Mouse (Mus musculus) MEL (cell line): ENCODE measurements at regions not wholly inside any gene's neighbourhood (a gene's known extent, or its start where the extent isn't known, plus 50 kb on each side); places are given as distances from the start of the nearest gene placed in this dataset.
A peak's percentile ranks its signal among the peaks of the same experiment; 100 is the strongest.

ENCODE experiments used
- DNase-seq: peaks from one replicate; pipeline ENCODE4 v3.0.0; 2011; ENCODE audit warnings: low read depth, low spot score
- H3K27ac ChIP-seq: 2 replicates; pipeline ENCODE4 v1.5.1; 2012; ENCODE audit warnings: low read depth, mild to moderate bottlenecking, control low read depth, low read length, moderate library complexity; ENCODE audit not compliant: control insufficient read depth
- H3K27me3 ChIP-seq, 2 experiments: fragments of 150-350 bp in 1 of 2; sonication (generic) in 1 of 2; 2 replicates each; pipeline ENCODE4 v1.6.1; 2012; ENCODE audit warnings: low read length in 2 of 2, mild to moderate bottlenecking in 2 of 2, improper control_type of control experiment in 1 of 2, moderate library complexity in 1 of 2; ENCODE audit not compliant: insufficient read depth in 2 of 2, control insufficient read depth in 1 of 2
- H3K36me3 ChIP-seq, 2 experiments: 2 replicates each; pipeline ENCODE4 v1.6.1; 2012 to 2014; ENCODE audit warnings: low read length in 2 of 2, improper control_type of control experiment in 1 of 2, inconsistent platforms in 1 of 2, mild to moderate bottlenecking in 1 of 2; ENCODE audit not compliant: insufficient read depth in 2 of 2, control insufficient read depth in 1 of 2
- H3K4me1 ChIP-seq, 2 experiments: fragments of 150-350 bp in 1 of 2; sonication (generic) in 1 of 2; 2 replicates each; pipeline ENCODE4 v1.6.1; 2012; ENCODE audit warnings: low read length in 2 of 2, improper control_type of control experiment in 1 of 2, mild to moderate bottlenecking in 1 of 2; ENCODE audit not compliant: insufficient read depth in 2 of 2, control insufficient read depth in 1 of 2
- H3K4me3 ChIP-seq, 2 experiments: fragments of 150-350 bp in 1 of 2; sonication (generic) in 1 of 2; 2 replicates each; pipeline ENCODE4 v1.5.1; 2012; ENCODE audit warnings: low read depth in 2 of 2, low read length in 2 of 2, mild to moderate bottlenecking in 2 of 2, moderate library complexity in 2 of 2, control low read depth in 1 of 2, improper control_type of control experiment in 1 of 2; ENCODE audit not compliant: control insufficient read depth in 1 of 2, insufficient read depth in 1 of 2
- H3K79me2 ChIP-seq: 2 replicates; pipeline ENCODE4 v1.6.1; 2012; ENCODE audit warnings: mild to moderate bottlenecking, low read length, moderate library complexity; ENCODE audit not compliant: control insufficient read depth, poor library complexity, insufficient read depth
- H3K9ac ChIP-seq: 2 replicates; pipeline ENCODE4 v1.6.1; 2012; ENCODE audit warnings: low read depth, mild to moderate bottlenecking, control low read depth, low read length, moderate library complexity; ENCODE audit not compliant: control insufficient read depth, poor library complexity, severe bottlenecking
- H3K9me3 ChIP-seq: fragments of 150-350 bp; sonication (generic); replicated peaks from 2 replicates; pipeline ENCODE4 v1.6.1; 2012; ENCODE audit warnings: mild to moderate bottlenecking, low read length, improper control_type of control experiment, moderate library complexity; ENCODE audit not compliant: insufficient read depth
- BHLHE40 ChIP-seq: IDR thresholded peaks from 2 replicates; pipeline ENCODE4 v1.6.1; 2012; ENCODE audit warnings: low read depth, mild to moderate bottlenecking, inconsistent platforms, low read length, improper control_type of control experiment, borderline replicate concordance
- CHD1 ChIP-seq: IDR thresholded peaks from 2 replicates; pipeline ENCODE4 v1.6.1; 2012; ENCODE audit warnings: low read depth, mild to moderate bottlenecking, inconsistent platforms, low read length, improper control_type of control experiment
- CHD2 ChIP-seq: IDR thresholded peaks from 2 replicates; pipeline ENCODE4 v1.6.1; 2011; ENCODE audit warnings: low read length, improper control_type of control experiment
- CTCF ChIP-seq, 3 experiments: IDR thresholded peaks in 2 of 3; conservative IDR thresholded peaks in 1 of 3; 2 replicates each; pipeline ENCODE4 v1.5.1; 2011 to 2012; ENCODE audit warnings: low read length in 3 of 3, low read depth in 2 of 3, mild to moderate bottlenecking in 2 of 3, improper control_type of control experiment in 1 of 3, inconsistent platforms in 1 of 3, mixed read lengths in 1 of 3, moderate library complexity in 1 of 3; ENCODE audit not compliant: control insufficient read depth in 1 of 3, insufficient read depth in 1 of 3, poor library complexity in 1 of 3, severe bottlenecking in 1 of 3
- ELF1 ChIP-seq: IDR thresholded peaks from 2 replicates; pipeline ENCODE4 v1.6.1; 2014; ENCODE audit warnings: low read depth, mild to moderate bottlenecking, inconsistent platforms, low read length, improper control_type of control experiment, moderate library complexity
- EP300 ChIP-seq, 2 experiments: IDR thresholded peaks; 2 replicates each; pipeline ENCODE4 v1.6.1; 2011; ENCODE audit warnings: improper control_type of control experiment in 2 of 2, low read length in 2 of 2, low read depth in 1 of 2, mild to moderate bottlenecking in 1 of 2
- ETS1 ChIP-seq: IDR thresholded peaks from 2 replicates; pipeline ENCODE4 v1.6.1; 2012; ENCODE audit warnings: low read depth, mild to moderate bottlenecking, inconsistent platforms, low read length, improper control_type of control experiment, moderate library complexity
- GATA1 ChIP-seq: IDR thresholded peaks from 2 replicates; pipeline ENCODE4 v1.6.1; 2011; ENCODE audit warnings: low read depth, low read length, improper control_type of control experiment
- HCFC1 ChIP-seq: IDR thresholded peaks from 2 replicates; pipeline ENCODE4 v1.6.1; 2012; ENCODE audit warnings: low read depth, mild to moderate bottlenecking, inconsistent platforms, low read length, improper control_type of control experiment, moderate library complexity
- JUND ChIP-seq: IDR thresholded peaks from 2 replicates; pipeline ENCODE4 v1.6.1; 2011; ENCODE audit warnings: low read depth, mild to moderate bottlenecking, improper control_type of control experiment, low read length
- KAT2A ChIP-seq: conservative IDR thresholded peaks from 2 replicates; pipeline ENCODE4 v1.6.1; 2012; ENCODE audit warnings: low read depth, low read length, improper control_type of control experiment, inconsistent platforms
- MAFK ChIP-seq: IDR thresholded peaks from 2 replicates; pipeline ENCODE4 v1.6.1; 2011; ENCODE audit warnings: low read depth, mild to moderate bottlenecking, low read length, improper control_type of control experiment, borderline replicate concordance
- MAX ChIP-seq: IDR thresholded peaks from 2 replicates; pipeline ENCODE4 v1.6.1; 2011; ENCODE audit warnings: low read length, improper control_type of control experiment
- MAZ ChIP-seq: IDR thresholded peaks from 2 replicates; pipeline ENCODE4 v1.6.1; 2012; ENCODE audit warnings: low read depth, mild to moderate bottlenecking, inconsistent platforms, low read length, improper control_type of control experiment
- MEF2A ChIP-seq: IDR thresholded peaks from 2 replicates; pipeline ENCODE4 v1.6.1; 2014; ENCODE audit warnings: low read depth, mild to moderate bottlenecking, inconsistent platforms, low read length, improper control_type of control experiment; ENCODE audit not compliant: poor library complexity, insufficient replicate concordance, severe bottlenecking; ENCODE audit errors: extremely low read depth
- MXI1 ChIP-seq: IDR thresholded peaks from 2 replicates; pipeline ENCODE4 v1.6.1; 2011; ENCODE audit warnings: mild to moderate bottlenecking, low read depth, low read length, improper control_type of control experiment
- MYB ChIP-seq: IDR thresholded peaks from 2 replicates; pipeline ENCODE4 v1.6.1; 2011; ENCODE audit warnings: mild to moderate bottlenecking, low read depth, low read length, improper control_type of control experiment
- MYC ChIP-seq: IDR thresholded peaks from 2 replicates; pipeline ENCODE4 v1.6.1; 2011; ENCODE audit warnings: low read depth, mild to moderate bottlenecking, low read length, improper control_type of control experiment, moderate library complexity
- NELFE ChIP-seq: IDR thresholded peaks from 2 replicates; pipeline ENCODE4 v1.6.1; 2011; ENCODE audit warnings: low read depth, low read length, improper control_type of control experiment
- POLR2A ChIP-seq, 2 experiments: IDR thresholded peaks; 2 replicates each; pipeline ENCODE4 v1.6.1; 2011 to 2012; ENCODE audit warnings: low read length in 2 of 2, mild to moderate bottlenecking in 2 of 2, control low read depth in 1 of 2, improper control_type of control experiment in 1 of 2, low read depth in 1 of 2, moderate library complexity in 1 of 2; ENCODE audit not compliant: control insufficient read depth in 1 of 2, insufficient read depth in 1 of 2, poor library complexity in 1 of 2
- POLR2AphosphoS2 ChIP-seq: IDR thresholded peaks from 2 replicates; pipeline ENCODE4 v1.6.1; 2011; ENCODE audit warnings: low read length, improper control_type of control experiment
- RAD21 ChIP-seq: IDR thresholded peaks from 2 replicates; pipeline ENCODE4 v1.6.1; 2011; ENCODE audit warnings: mild to moderate bottlenecking, low read depth, low read length, improper control_type of control experiment
- RCOR1 ChIP-seq: IDR thresholded peaks from 2 replicates; pipeline ENCODE4 v1.6.1; 2012; ENCODE audit warnings: low read depth, mild to moderate bottlenecking, inconsistent platforms, low read length, improper control_type of control experiment
- SIN3A ChIP-seq: IDR thresholded peaks from 2 replicates; pipeline ENCODE4 v1.6.1; 2012; ENCODE audit warnings: low read length, improper control_type of control experiment, inconsistent platforms
- SMC3 ChIP-seq: IDR thresholded peaks from 2 replicates; pipeline ENCODE4 v1.6.1; 2011; ENCODE audit warnings: low read depth, low read length, improper control_type of control experiment
- TAL1 ChIP-seq: IDR thresholded peaks from 2 replicates; pipeline ENCODE4 v1.6.1; 2012; ENCODE audit warnings: mild to moderate bottlenecking, inconsistent platforms, low read length, moderate library complexity, mixed read lengths
- TBP ChIP-seq: IDR thresholded peaks from 2 replicates; pipeline ENCODE4 v1.8.0; 2011; ENCODE audit warnings: low read depth, low read length, improper control_type of control experiment
- TCF12 ChIP-seq: IDR thresholded peaks from 2 replicates; pipeline ENCODE4 v1.6.1; 2014; ENCODE audit warnings: low read depth, mild to moderate bottlenecking, inconsistent platforms, low read length, improper control_type of control experiment, moderate library complexity
- USF1 ChIP-seq: IDR thresholded peaks from 2 replicates; pipeline ENCODE4 v1.6.1; 2014; ENCODE audit warnings: low read depth, mild to moderate bottlenecking, inconsistent platforms, low read length, improper control_type of control experiment, moderate library complexity
- USF2 ChIP-seq, 2 experiments: IDR thresholded peaks; 2 replicates each; pipeline ENCODE4 v1.6.1; 2011 to 2012; ENCODE audit warnings: improper control_type of control experiment in 2 of 2, low read length in 2 of 2, borderline replicate concordance in 1 of 2, inconsistent platforms in 1 of 2, low read depth in 1 of 2, mild to moderate bottlenecking in 1 of 2; ENCODE audit not compliant: insufficient read depth in 1 of 2
- ZC3H11A ChIP-seq: IDR thresholded peaks from 2 replicates; pipeline ENCODE4 v1.6.1; 2012; ENCODE audit warnings: low read depth, mild to moderate bottlenecking, inconsistent platforms, low read length, improper control_type of control experiment
- ZKSCAN1 ChIP-seq: IDR thresholded peaks from 2 replicates; pipeline ENCODE4 v1.6.1; 2012; ENCODE audit warnings: low read depth, mild to moderate bottlenecking, inconsistent platforms, low read length, improper control_type of control experiment, moderate library complexity

DNA sequence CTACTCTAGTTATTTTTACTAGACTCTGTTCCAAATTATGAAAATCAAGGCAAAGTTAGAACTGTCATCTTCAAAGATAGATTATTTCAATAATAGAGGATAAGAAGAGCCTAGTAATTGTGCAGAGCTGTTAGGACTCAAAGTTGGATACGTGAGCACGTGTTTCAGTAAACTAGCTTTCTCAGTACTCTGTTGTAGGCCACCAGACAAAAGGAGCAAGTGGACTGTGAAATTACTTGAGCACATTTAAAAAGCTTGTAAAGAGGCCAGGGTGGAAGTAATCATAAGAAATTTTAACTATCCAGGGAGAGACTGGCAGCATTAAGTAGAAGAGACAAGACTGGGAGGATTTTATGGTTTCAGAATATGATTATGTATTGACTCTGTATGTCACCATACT, 1657.1 kb downstream of the Diaph2 start:
- Histone ChIP-seq H3K9me3 (no peaks in the 10 kb centered on the region), H3K4me3 (no peak overlapping the region), H3K36me3 (peaks cover 0 to 29% of the 10 kb centered on the region in 2 experiments; a peak in 2 of 4 replicates), H3K4me1 (peaks cover 14% of the 10 kb centered on the region in 2 experiments), H3K79me2 (no peaks in the 10 kb centered on the region), H3K9ac (no peak overlapping the region), H3K27me3 (no peaks in the 10 kb centered on the region), H3K27ac (no peak overlapping the region)
- no peak for TF ChIP-seq ZKSCAN1
- no peak for TF ChIP-seq ZC3H11A
- TF ChIP-seq HCFC1: no peak
- no peak for TF ChIP-seq CTCF (IDR thresholded peaks at IDR 0.05 in 2 of 3, conservative IDR thresholded peaks at IDR 0.05 in 1 of 3; ENCODE audit: control insufficient read depth in 1 of 3, insufficient read depth in 1 of 3, low read depth in 2 of 3, low read length in 3 of 3, poor library complexity in 1 of 3, severe bottlenecking in 1 of 3)
- TF ChIP-seq MAFK: no peak
- no peak for TF ChIP-seq TAL1
- DNase-seq: no peak

DNA sequence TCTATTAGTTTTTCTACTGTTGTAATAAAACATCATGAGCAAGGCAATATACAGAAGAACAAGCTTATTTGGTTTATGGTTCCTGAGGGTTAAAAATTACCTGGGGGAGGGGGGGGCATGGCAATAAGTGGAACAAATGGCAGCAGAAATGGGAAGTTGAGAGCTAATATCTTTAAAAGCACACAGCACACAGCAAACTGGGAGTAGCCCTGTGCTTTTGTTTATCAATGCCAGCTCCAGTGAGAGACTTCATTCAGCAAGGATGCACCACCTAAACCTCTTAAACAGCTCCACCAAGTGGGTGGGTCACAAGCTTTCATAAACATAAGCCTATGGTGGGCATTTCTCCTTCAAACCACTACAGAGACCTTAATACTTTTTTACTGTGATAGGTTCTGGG, 1661.0 kb downstream of the Diaph2 start:
- Histone ChIP-seq H3K79me2 (no peaks in the 10 kb centered on the region), H3K27me3 (no peaks in the 10 kb centered on the region), H3K9ac (no peak overlapping the region), H3K4me3 (no peak overlapping the region), H3K36me3 (peaks cover 0 to 20% of the 10 kb centered on the region in 2 experiments; a peak in 2 of 4 replicates), H3K9me3 (no peaks in the 10 kb centered on the region), H3K4me1 (peaks cover 8 to 9% of the 10 kb centered on the region in 2 experiments; a peak in 3 of 4 replicates), H3K27ac (no peak overlapping the region; the same call in 1 of the 2 replicates)
- DNase-seq: peak; percentile 88
- peak; percentile 75 for TF ChIP-seq TCF12
- no peak for TF ChIP-seq ZKSCAN1
- no peak for TF ChIP-seq POLR2AphosphoS2
- TF ChIP-seq SMC3: peak; percentile 63
- TF ChIP-seq EP300 (IDR thresholded peaks at IDR 0.05; ENCODE audit: low read depth in 1 of 2, low read length in 2 of 2): peak; percentile 85 to 86
- TF ChIP-seq MAX: no peak
- TF ChIP-seq RCOR1: peak; percentile 72
- no peak for TF ChIP-seq POLR2A (IDR thresholded peaks at IDR 0.05; ENCODE audit: control insufficient read depth in 1 of 2, insufficient read depth in 1 of 2, low read depth in 1 of 2, low read length in 2 of 2, poor library complexity in 1 of 2)
- no peak for TF ChIP-seq ELF1
- peak; percentile 45 for TF ChIP-seq TAL1
- no peak for TF ChIP-seq BHLHE40
- TF ChIP-seq USF1: no peak
- TF ChIP-seq KAT2A: 0 out of 2 replicates have a peak, but pooled peaks have one; percentile 21
- TF ChIP-seq USF2 (IDR thresholded peaks at IDR 0.05; ENCODE audit: borderline replicate concordance in 1 of 2, insufficient read depth in 1 of 2, low read depth in 1 of 2, low read length in 2 of 2): no peak
- TF ChIP-seq TBP: 0 out of 2 replicates have a peak, but pooled peaks have one; percentile 20
- TF ChIP-seq MYC: peak; percentile 63; the same call in 1 of the 2 replicates
- peak; percentile 23; the same call in 1 of the 2 replicates for TF ChIP-seq MYB
- TF ChIP-seq ZC3H11A: peak; percentile 41; the same call in 1 of the 2 replicates
- no peak for TF ChIP-seq HCFC1
- TF ChIP-seq MXI1: 0 out of 2 replicates have a peak, but pooled peaks have one; percentile 28
- no peak for TF ChIP-seq MEF2A
- no peak for TF ChIP-seq JUND
- peak; percentile 75 for TF ChIP-seq SIN3A
- TF ChIP-seq ETS1: peak; percentile 58
- TF ChIP-seq NELFE: no peak
- peak; percentile 85 for TF ChIP-seq GATA1
- no peak for TF ChIP-seq CHD1
- TF ChIP-seq CHD2: no peak
- no peak for TF ChIP-seq MAZ
- peak; percentile 76 for TF ChIP-seq RAD21
